ENCODE assay signal across 9 mouse cellular contexts in the genomic region with DNA sequence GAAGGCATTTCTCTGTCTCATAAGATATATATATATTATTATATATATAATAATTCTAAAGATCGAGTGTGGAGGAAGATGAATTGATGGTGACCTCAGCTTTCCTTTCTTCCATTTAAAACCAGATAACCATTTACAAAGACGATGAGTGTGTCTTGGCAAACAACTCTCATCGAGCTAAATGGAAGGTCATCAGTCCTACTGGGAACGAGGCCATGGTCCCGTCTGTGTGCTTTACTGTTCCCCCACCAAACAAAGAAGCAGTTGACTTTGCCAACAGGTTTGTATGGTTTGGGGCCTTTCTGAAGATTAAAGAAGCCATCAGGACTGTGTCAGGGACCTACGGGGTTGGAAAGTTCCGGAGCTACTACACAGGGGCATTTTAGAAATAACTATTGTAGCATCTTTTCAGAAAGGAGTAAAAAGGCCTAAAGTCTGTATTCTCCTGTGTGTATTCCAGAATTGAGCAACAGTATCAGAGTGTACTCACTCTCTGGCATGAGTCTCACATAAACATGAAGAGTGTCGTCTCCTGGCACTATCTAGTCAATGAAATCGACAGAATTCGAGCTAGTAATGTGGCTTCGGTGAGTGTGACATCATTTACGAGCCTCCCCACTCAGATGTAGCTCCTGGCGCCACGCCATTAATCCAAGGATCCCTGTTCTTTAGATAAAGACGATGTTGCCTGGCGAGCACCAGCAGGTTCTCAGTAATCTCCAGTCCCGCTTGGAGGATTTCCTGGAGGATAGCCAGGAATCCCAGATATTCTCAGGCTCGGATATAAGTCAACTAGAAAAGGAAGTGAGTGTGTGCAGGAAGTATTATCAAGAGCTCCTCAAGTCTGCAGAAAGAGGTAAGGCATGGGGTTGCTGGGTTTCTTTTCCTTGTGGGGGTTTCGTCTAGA.
DNase-seq lines count a peak whose midpoint lies in the region; ATAC-seq lines count a peak whose summit lies in the region.
"Had no signal": no experiment of that assay in that cellular context is flagged by ENCODE, and none has a peak within 500 bp of the region (broad histone marks: within the 10 kb centered on the region; RNA-seq: fewer than 3 reads in every experiment).

No protein-coding gene starts in this region.

- WGBS in hindbrain, embryonic 15.5 days: 58% methylated on average over 19 of the region's 19 CpGs
- WGBS in hindbrain, embryonic 12.5 days: 88% methylated on average over 19 of the region's 19 CpGs
- 57% methylated on average over 19 of the region's 19 CpGs for WGBS in hindbrain, embryonic 16.5 days

- no peak overlapping the region for H3K4me2 ChIP-seq in hindbrain, embryonic 15.5 days
- H3K4me2 ChIP-seq in hindbrain, embryonic 12.5 days (replicated peaks): no peak overlapping the region
- no peak overlapping the region for H3K4me2 ChIP-seq in hindbrain, embryonic 16.5 days (ENCODE audit: low read length)
- H3K4me2 ChIP-seq: embryonic facial prominence, embryonic 13.5 days had no signal

- DNase-seq in NIH3T3 (ENCODE audit: low read depth): peak; percentile 24
- DNase-seq in cerebellum, postnatal 36 days: peak; percentile 38 to 49
- peak; percentile 58 for DNase-seq in ovary, postnatal 36 days (ENCODE audit: low spot score)
- no peak for DNase-seq in left cerebral cortex, postnatal 25 days (ENCODE audit: low spot score in 2 of 2)
- no peak for DNase-seq in embryo, embryonic 11 days

- no peaks in the 10 kb centered on the region for H3K9me3 ChIP-seq in hindbrain, embryonic 15.5 days
- H3K9me3 ChIP-seq in hindbrain, embryonic 12.5 days (replicated peaks): no peaks in the 10 kb centered on the region
- H3K9me3 ChIP-seq in hindbrain, embryonic 16.5 days (ENCODE audit: control insufficient read depth, low read length): no peaks in the 10 kb centered on the region
- H3K9me3 ChIP-seq: embryonic facial prominence, embryonic 13.5 days had no signal

- no peak overlapping the region for H3K9ac ChIP-seq in hindbrain, embryonic 15.5 days
- no peak overlapping the region for H3K9ac ChIP-seq in hindbrain, embryonic 12.5 days
- H3K9ac ChIP-seq in hindbrain, embryonic 16.5 days (ENCODE audit: low read depth, low read length): no peak overlapping the region
- H3K9ac ChIP-seq: embryonic facial prominence, embryonic 13.5 days had no signal

- intact Hi-C loops in left cerebral cortex, postnatal 25 days (cut with DNase I): no loop called here

- ATAC-seq in hindbrain, embryonic 15.5 days (ENCODE audit: low FRiP score, low read depth): peak; percentile 24; the same call in 1 of the 2 replicates
- ATAC-seq in hindbrain, embryonic 12.5 days (ENCODE audit: low FRiP score): no peak
- ATAC-seq in hindbrain, embryonic 16.5 days: peak; percentile 54

- peak overlapping the region; percentile 27 for H3K27ac ChIP-seq in hindbrain, embryonic 15.5 days (replicated peaks)
- no peak overlapping the region for H3K27ac ChIP-seq in hindbrain, embryonic 12.5 days
- no peak overlapping the region for H3K27ac ChIP-seq in hindbrain, embryonic 16.5 days (ENCODE audit: low read depth, low read length)
- H3K27ac ChIP-seq: embryonic facial prominence, embryonic 13.5 days had no signal

- no peak overlapping the region for H3K4me3 ChIP-seq in hindbrain, embryonic 15.5 days
- no peak overlapping the region for H3K4me3 ChIP-seq in hindbrain, embryonic 12.5 days
- no peak overlapping the region for H3K4me3 ChIP-seq in hindbrain, embryonic 16.5 days (ENCODE audit: low read length)
- H3K4me3 ChIP-seq: embryonic facial prominence, embryonic 13.5 days had no signal

- H3K27me3 ChIP-seq in hindbrain, embryonic 15.5 days: no peaks in the 10 kb centered on the region
- no peaks in the 10 kb centered on the region for H3K27me3 ChIP-seq in hindbrain, embryonic 12.5 days
- H3K27me3 ChIP-seq in hindbrain, embryonic 16.5 days (replicated peaks; ENCODE audit: control insufficient read depth, insufficient read depth, low read length): no peaks in the 10 kb centered on the region
- H3K27me3 ChIP-seq: embryonic facial prominence, embryonic 13.5 days had no signal

- peaks cover 7% of the 10 kb centered on the region for H3K4me1 ChIP-seq in hindbrain, embryonic 15.5 days (replicated peaks)
- no peaks in the 10 kb centered on the region for H3K4me1 ChIP-seq in hindbrain, embryonic 12.5 days
- H3K4me1 ChIP-seq in hindbrain, embryonic 16.5 days (ENCODE audit: control insufficient read depth, insufficient read depth, low read depth, low read length): peaks cover 5% of the 10 kb centered on the region
- H3K4me1 ChIP-seq: embryonic facial prominence, embryonic 13.5 days had no signal

- H3K36me3 ChIP-seq in hindbrain, embryonic 15.5 days: peaks cover 68% of the 10 kb centered on the region
- peaks cover 68% of the 10 kb centered on the region for H3K36me3 ChIP-seq in hindbrain, embryonic 12.5 days
- peaks cover 42% of the 10 kb centered on the region for H3K36me3 ChIP-seq in hindbrain, embryonic 16.5 days (ENCODE audit: control insufficient read depth, insufficient read depth, low read length)

Comparison
In these comparisons a context has a peak if more than half of its experiments do, and no peak if none do; other contexts are left out.
1. DNase-seq: peak in NIH3T3 (single experiment), cerebellum, postnatal 36 days (2 of 2) and ovary, postnatal 36 days (single experiment); none in left cerebral cortex, postnatal 25 days (0 of 2) and embryo, embryonic 11 days (single experiment).